Mouse (Mus musculus): ENCODE measurements around the gene Pfkl.
"Not testable (repeated sequence)": the region's sequence is repeated elsewhere in the genome, so short reads cannot be mapped to it uniquely, and the experiment has no call there.

Gene Pfkl

GRCm38 (mm10) chr10:78009945-78010293 is at the start of gene Pfkl:
Gene Pfkl (minus strand): TSS chr10:78010083.
- DNase-seq (ENCODE audit: low read depth, low spot score) = no peak

- no peak for DNase-seq (ENCODE audit: low read depth, low spot score)
Observed at GRCm38 (mm10) chr10:78057056-78057455, 47.2 kb upstream of the Pfkl start.

GRCm38 (mm10) chr10:78054633-78055565 is 45.0 kb upstream of the Pfkl start:
- no peak for DNase-seq (ENCODE audit: low read depth, low spot score)

GRCm38 (mm10) chr10:78049519-78050035 is 39.7 kb upstream of the Pfkl start:
- no peak for DNase-seq (ENCODE audit: low read depth, low spot score)

- DNase-seq (ENCODE audit: low read depth, low spot score) = no peak
Observed at GRCm38 (mm10) chr10:78048061-78048730, 38.3 kb upstream of the Pfkl start.

GRCm38 (mm10) chr10:78046388-78046787 is 36.5 kb upstream of the Pfkl start:
- DNase-seq (ENCODE audit: low read depth, low spot score) = no peak

- DNase-seq (ENCODE audit: low read depth, low spot score) = no peak
Observed at GRCm38 (mm10) chr10:78044531-78044930, 34.6 kb upstream of the Pfkl start.

GRCm38 (mm10) chr10:78043406-78043836 is 33.5 kb upstream of the Pfkl start, which contains the start of gene Aire:
Gene Aire (minus strand): TSS chr10:78043610.
- no peak for DNase-seq (ENCODE audit: low read depth, low spot score)

- DNase-seq (ENCODE audit: low read depth, low spot score) = peak; percentile 21
Observed at GRCm38 (mm10) chr10:78042697-78043405, 33.0 kb upstream of the Pfkl start.

- no peak for DNase-seq (ENCODE audit: low read depth, low spot score)
Observed at GRCm38 (mm10) chr10:78042096-78042495, 32.2 kb upstream of the Pfkl start.

GRCm38 (mm10) chr10:78041647-78042046 is 31.8 kb upstream of the Pfkl start, which contains the start of gene Dnmt3l:
Gene Dnmt3l (plus strand): TSS chr10:78041947.
- DNase-seq (ENCODE audit: low read depth, low spot score) = no peak

GRCm38 (mm10) chr10:78037139-78037538 is 27.3 kb upstream of the Pfkl start:
- DNase-seq (ENCODE audit: low read depth, low spot score) = no peak

GRCm38 (mm10) chr10:78031987-78032386 is 22.1 kb upstream of the Pfkl start:
- DNase-seq (ENCODE audit: low read depth, low spot score) = no peak

- DNase-seq (ENCODE audit: low read depth, low spot score) = no peak
Observed at GRCm38 (mm10) chr10:78029080-78029479, 19.2 kb upstream of the Pfkl start.

- DNase-seq (ENCODE audit: low read depth, low spot score) = peak; percentile 68
Observed at GRCm38 (mm10) chr10:78028129-78028528, 18.2 kb upstream of the Pfkl start.

GRCm38 (mm10) chr10:78025453-78025852 is 15.6 kb upstream of the Pfkl start:
- DNase-seq (ENCODE audit: low read depth, low spot score) = not testable (repeated sequence)

GRCm38 (mm10) chr10:78019984-78020383 is 10.1 kb upstream of the Pfkl start:
- DNase-seq (ENCODE audit: low read depth, low spot score) = not testable (repeated sequence)

GRCm38 (mm10) chr10:78019291-78019690 is 9.4 kb upstream of the Pfkl start:
- DNase-seq (ENCODE audit: low read depth, low spot score) = no peak

GRCm38 (mm10) chr10:78018797-78019203 is 8.9 kb upstream of the Pfkl start:
- DNase-seq (ENCODE audit: low read depth, low spot score) = no peak

- no peak for DNase-seq (ENCODE audit: low read depth, low spot score)
Observed at GRCm38 (mm10) chr10:78016366-78016765, 6.5 kb upstream of the Pfkl start.

GRCm38 (mm10) chr10:78015489-78015888 is 5.6 kb upstream of the Pfkl start:
- DNase-seq (ENCODE audit: low read depth, low spot score) = no peak
